Mouse (Mus musculus): ENCODE data around the gene Sec63.

DNA sequence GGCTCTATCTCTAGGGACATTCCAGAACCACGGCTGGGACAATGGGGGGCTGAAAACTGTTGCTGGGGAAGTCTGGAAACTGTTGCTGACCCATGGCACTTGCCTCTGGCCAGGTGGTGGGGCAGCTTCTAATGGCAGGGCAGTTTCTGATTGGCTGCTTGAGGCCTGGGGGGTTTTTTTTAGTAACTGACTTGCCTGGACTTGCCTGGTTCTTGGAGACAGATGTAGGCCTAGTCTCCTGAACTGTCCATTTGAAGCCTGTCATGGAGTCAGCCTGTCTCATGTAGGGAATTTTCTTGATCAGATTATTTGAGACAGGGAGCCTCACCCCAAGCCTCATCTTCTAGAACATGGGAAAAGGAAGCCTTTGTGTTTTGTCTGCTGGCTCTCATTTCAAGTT lies 84.2 kb downstream of the Sec63 start:
- TF ChIP-seq EP300 (IDR thresholded peaks at IDR 0.05; ENCODE audit: insufficient read depth, low read depth, low read length) (no peak), CTCF (IDR thresholded peaks at IDR 0.05) (no peak), POLR2A (IDR thresholded peaks at IDR 0.05; ENCODE audit: insufficient read depth, low read depth, low read length) (no peak)
